Mouse (Mus musculus): ENCODE measurements around the gene Cib4. TPM values are rescaled to one million over a fixed set of nuclear protein-coding genes. Genes with fewer than 3 reads are reported as not detected.

The Cib4 gene
- polyA plus RNA-seq, 1 experiment from 2014 or later = not detected

DNA sequence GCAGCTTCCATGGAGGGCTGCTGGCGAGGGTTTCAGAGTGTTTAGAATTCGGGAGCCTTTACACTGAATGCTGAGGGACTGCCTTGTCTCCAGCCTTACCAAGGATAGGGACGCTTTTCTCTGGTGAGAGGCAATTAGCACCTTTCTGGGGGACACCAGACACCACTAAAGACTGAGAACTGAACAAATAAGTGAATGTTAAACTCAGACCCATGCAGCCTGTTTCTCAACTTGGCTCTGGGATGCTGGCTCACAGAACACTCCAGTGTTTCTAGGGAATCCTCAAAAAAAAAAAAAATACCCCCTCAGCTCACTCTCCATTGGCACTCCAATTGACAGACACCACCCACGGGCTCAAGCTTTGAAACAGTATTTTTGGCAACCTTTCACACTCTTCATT, 16.7 kb downstream of the Cib4 start:
- DNase-seq (no peak), ATAC-seq (ENCODE audit: low FRiP score, low TSS enrichment) (no peak)
- 53% methylated on average over 4 of the region's 4 CpGs for WGBS
- Histone ChIP-seq H3K36me3 (ENCODE audit: control insufficient read depth, insufficient read depth, low read length) (no peaks in the 10 kb centered on the region), H3K27me3 (ENCODE audit: control insufficient read depth, insufficient read depth, low read length) (no peaks in the 10 kb centered on the region), H3K9ac (replicated peaks; ENCODE audit: low read length) (no peak overlapping the region), H3K4me1 (ENCODE audit: control insufficient read depth, insufficient read depth, low read length) (no peaks in the 10 kb centered on the region), H3K9me3 (ENCODE audit: control insufficient read depth, low read length) (no peaks in the 10 kb centered on the region), H3K27ac (replicated peaks; ENCODE audit: low read depth, low read length) (no peak overlapping the region), H3K4me2 (ENCODE audit: low read length) (no peak overlapping the region), H3K4me3 (replicated peaks; ENCODE audit: low read depth, low read length) (no peak overlapping the region)

DNA sequence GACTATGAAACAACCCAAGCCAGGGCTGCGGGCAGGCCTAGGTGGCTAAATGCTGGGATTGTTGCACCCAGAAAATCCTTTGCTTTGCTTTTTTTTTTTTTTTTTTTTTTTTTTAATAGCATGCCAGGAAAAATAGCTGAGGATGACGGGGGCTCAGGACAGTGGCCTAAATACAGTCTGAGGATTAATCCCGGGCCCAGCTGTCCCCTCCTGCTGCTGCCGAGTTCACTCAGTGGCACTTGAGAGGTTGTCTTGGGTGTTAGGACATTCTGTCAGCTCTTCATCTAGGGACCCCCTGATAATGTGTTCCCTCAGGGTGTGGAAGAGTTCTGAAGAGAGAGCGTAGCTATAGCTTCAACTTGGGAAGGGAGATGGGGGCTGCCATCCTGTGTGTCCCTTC, 18.5 kb downstream of the Cib4 start:
- no peak overlapping the region for H3K4me3 ChIP-seq (replicated peaks; ENCODE audit: low read depth, low read length)
- no peaks in the 10 kb centered on the region for H3K4me1 ChIP-seq (ENCODE audit: control insufficient read depth, insufficient read depth, low read length)
- H3K36me3 ChIP-seq (ENCODE audit: control insufficient read depth, insufficient read depth, low read length) = no peaks in the 10 kb centered on the region
- H3K9me3 ChIP-seq (ENCODE audit: control insufficient read depth, low read length) = no peaks in the 10 kb centered on the region
- H3K4me2 ChIP-seq (ENCODE audit: low read length) = no peak overlapping the region
- no peaks in the 10 kb centered on the region for H3K27me3 ChIP-seq (ENCODE audit: control insufficient read depth, insufficient read depth, low read length)
- 63% methylated on average over 5 of the region's 5 CpGs for WGBS
- no peak overlapping the region for H3K9ac ChIP-seq (replicated peaks; ENCODE audit: low read length)
- H3K27ac ChIP-seq (replicated peaks; ENCODE audit: low read depth, low read length) = no peak overlapping the region
- no peak for ATAC-seq (ENCODE audit: low FRiP score, low TSS enrichment)
- DNase-seq = no peak

DNA sequence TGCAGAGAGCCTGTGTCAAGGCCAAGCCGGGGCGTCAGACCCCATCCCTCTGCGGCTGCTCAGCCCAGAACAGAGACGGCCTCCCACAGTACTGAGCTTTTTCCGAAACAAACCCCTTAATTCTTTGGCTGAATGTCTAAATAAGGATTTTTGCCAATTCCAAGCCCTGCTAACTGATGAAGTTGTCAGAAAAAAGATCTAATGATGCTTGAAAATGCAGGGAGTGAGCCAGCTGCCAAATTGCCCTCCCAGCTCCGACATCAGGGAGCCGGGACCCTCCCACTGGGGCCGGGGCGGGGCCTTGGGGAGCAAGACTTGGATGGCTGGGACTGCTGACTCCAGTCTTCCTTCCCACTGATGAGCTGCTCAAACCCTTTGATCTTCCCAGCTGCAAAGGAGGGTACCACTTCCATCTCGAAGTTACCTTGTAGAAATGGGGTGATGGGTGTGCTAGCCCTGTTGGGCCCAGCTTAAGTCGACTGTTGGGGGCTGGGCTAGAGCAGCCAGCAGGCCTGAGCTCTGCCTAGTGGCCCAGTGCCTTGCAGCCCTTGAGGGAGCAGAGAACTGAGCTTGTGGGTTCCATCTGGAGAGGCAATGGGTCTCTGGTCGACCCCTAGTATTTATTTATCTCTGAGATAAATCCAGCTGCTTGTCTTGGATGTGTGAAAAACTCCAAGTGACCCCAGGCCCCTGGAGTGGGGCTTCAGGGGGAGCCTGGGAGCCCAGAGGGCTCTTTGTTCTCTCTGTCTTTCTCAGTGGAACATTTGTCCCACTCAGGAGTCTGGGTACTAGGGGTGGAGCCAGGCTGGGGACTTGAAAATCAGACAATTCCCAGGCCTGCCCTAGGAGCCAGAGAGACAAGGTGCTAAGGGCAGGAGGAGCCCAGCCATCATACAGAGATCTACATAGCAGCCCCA, 19.5 kb downstream of the Cib4 start:
- no peaks in the 10 kb centered on the region for H3K4me1 ChIP-seq (ENCODE audit: control insufficient read depth, insufficient read depth, low read length)
- H3K27ac ChIP-seq (replicated peaks; ENCODE audit: low read depth, low read length) = no peak overlapping the region
- 28% methylated on average over 12 of the region's 12 CpGs for WGBS
- no peaks in the 10 kb centered on the region for H3K27me3 ChIP-seq (ENCODE audit: control insufficient read depth, insufficient read depth, low read length)
- H3K4me3 ChIP-seq (replicated peaks; ENCODE audit: low read depth, low read length) = no peak overlapping the region
- H3K9me3 ChIP-seq (ENCODE audit: control insufficient read depth, low read length) = no peaks in the 10 kb centered on the region
- no peak overlapping the region for H3K9ac ChIP-seq (replicated peaks; ENCODE audit: low read length)
- no peak for ATAC-seq (ENCODE audit: low FRiP score, low TSS enrichment)
- H3K4me2 ChIP-seq (ENCODE audit: low read length) = no peak overlapping the region
- DNase-seq = no peak
- no peaks in the 10 kb centered on the region for H3K36me3 ChIP-seq (ENCODE audit: control insufficient read depth, insufficient read depth, low read length)

DNA sequence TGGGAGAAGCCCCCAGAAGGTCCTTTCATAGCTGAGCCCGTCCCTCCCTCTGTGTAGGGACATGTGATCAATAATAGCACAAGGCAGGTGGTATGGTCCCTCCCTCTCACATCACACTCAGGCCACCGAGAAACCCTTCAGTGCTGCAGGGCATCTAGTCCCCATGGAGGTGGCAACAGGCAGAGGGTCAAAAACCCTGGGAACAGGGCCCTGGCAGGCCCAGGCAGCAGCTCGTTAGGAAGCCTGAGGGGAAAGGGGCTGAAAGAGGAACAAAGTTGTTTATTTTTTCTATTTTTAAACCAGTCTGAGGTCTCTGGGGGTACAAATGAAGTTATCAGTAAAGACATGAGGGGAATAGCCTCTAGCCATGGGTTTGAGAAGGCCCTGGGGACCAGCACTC, 21.4 kb downstream of the Cib4 start:
- Histone ChIP-seq H3K4me3 (replicated peaks; ENCODE audit: low read depth, low read length) (no peak overlapping the region), H3K4me2 (ENCODE audit: low read length) (no peak overlapping the region), H3K9ac (replicated peaks; ENCODE audit: low read length) (no peak overlapping the region), H3K36me3 (ENCODE audit: control insufficient read depth, insufficient read depth, low read length) (no peaks in the 10 kb centered on the region), H3K4me1 (ENCODE audit: control insufficient read depth, insufficient read depth, low read length) (no peaks in the 10 kb centered on the region), H3K27ac (replicated peaks; ENCODE audit: low read depth, low read length) (no peak overlapping the region), H3K9me3 (ENCODE audit: control insufficient read depth, low read length) (no peaks in the 10 kb centered on the region), H3K27me3 (ENCODE audit: control insufficient read depth, insufficient read depth, low read length) (no peaks in the 10 kb centered on the region)
- WGBS = 47% methylated on average over 3 of the region's 3 CpGs
- DNase-seq (no peak), ATAC-seq (ENCODE audit: low FRiP score, low TSS enrichment) (no peak)

DNA sequence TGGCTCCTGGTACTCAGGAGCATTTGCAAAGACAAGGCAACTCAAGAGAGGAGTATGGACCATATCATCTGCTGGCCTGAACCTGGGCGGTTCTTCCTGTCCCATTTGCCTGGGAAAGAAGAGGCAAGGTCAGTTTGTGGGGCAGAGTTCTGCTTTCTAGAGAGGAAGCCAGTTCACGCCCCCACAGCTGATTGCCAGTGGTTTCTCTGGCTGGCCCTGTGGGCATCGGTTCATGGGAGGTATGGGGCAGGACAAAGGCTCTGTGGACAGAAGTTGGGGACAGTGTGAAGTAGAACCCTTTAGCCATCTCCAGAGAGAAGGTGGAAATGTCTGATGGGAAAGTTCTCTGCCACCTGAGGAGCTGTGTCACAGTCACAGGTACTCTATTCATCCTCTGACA, 22.5 kb downstream of the Cib4 start:
- no peaks in the 10 kb centered on the region for H3K4me1 ChIP-seq (ENCODE audit: control insufficient read depth, insufficient read depth, low read length)

DNA sequence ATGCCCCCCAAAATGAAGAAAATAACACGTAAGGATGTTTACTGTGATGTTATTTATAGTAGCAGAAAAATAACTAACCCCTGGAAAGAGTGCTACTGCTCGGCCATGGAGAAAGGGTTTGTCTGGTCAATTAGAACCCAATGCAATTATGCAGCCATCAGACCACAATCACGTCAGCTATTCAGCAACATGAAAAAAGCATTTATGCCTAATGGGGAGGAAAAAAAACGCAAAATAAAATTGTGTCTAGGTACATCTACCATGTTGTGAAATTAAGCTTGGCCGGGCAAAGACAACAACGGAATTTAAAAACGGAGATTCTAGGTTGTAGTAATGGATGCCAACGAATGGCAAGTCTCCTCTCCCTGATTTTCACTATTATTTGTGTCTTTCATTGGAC, 23.2 kb downstream of the Cib4 start:
- ATAC-seq (ENCODE audit: low FRiP score, low TSS enrichment) (no peak), DNase-seq (no peak)
- H3K9me3 ChIP-seq (ENCODE audit: control insufficient read depth, low read length) = no peaks in the 10 kb centered on the region
- no peaks in the 10 kb centered on the region for H3K4me1 ChIP-seq (ENCODE audit: control insufficient read depth, insufficient read depth, low read length)
- H3K4me2 ChIP-seq (ENCODE audit: low read length) = no peak overlapping the region
- no peak overlapping the region for H3K27ac ChIP-seq (replicated peaks; ENCODE audit: low read depth, low read length)
- H3K9ac ChIP-seq (replicated peaks; ENCODE audit: low read length) = no peak overlapping the region
- 85% methylated on average over 8 of the region's 8 CpGs for WGBS
- no peaks in the 10 kb centered on the region for H3K27me3 ChIP-seq (ENCODE audit: control insufficient read depth, insufficient read depth, low read length)
- no peak overlapping the region for H3K4me3 ChIP-seq (replicated peaks; ENCODE audit: low read depth, low read length)
- H3K36me3 ChIP-seq (ENCODE audit: control insufficient read depth, insufficient read depth, low read length) = no peaks in the 10 kb centered on the region

More for the DNA sequence above, 22.5 kb downstream of the Cib4 start:
- Histone ChIP-seq H3K4me3 (replicated peaks; ENCODE audit: low read depth, low read length) (no peak overlapping the region), H3K36me3 (ENCODE audit: control insufficient read depth, insufficient read depth, low read length) (no peaks in the 10 kb centered on the region), H3K9me3 (ENCODE audit: control insufficient read depth, low read length) (no peaks in the 10 kb centered on the region), H3K9ac (replicated peaks; ENCODE audit: low read length) (no peak overlapping the region), H3K4me2 (ENCODE audit: low read length) (no peak overlapping the region), H3K27ac (replicated peaks; ENCODE audit: low read depth, low read length) (no peak overlapping the region), H3K27me3 (ENCODE audit: control insufficient read depth, insufficient read depth, low read length) (no peaks in the 10 kb centered on the region)
- no peak for ATAC-seq (ENCODE audit: low FRiP score, low TSS enrichment)
- no peak for DNase-seq
- 82% methylated on average over 3 of the region's 3 CpGs for WGBS

DNA sequence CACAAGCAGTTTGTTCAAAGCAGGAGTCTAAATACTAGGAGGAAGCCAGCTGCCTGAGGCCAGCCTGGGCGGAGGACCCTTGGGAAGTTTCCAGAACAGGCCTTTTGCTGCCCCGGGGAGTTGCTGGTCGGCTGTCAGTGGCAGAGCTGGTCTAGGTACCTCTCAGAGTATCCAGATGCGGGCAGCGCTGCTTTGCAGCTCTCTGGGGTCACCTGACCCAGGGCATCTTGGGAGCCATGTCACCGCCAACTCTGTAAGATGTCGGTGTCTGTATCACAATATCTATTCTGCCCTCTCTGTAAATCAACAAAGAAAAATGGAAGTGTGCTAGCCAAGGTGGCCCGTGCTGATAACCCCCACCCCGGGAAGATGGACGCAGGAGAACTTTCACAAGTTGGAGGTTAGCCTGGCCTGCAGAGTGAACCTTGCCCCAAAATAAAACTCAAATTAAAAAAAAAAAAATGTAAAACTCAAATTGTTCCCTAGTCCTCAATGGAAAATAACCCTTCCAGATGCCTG, 25.4 kb downstream of the Cib4 start:
- H3K9ac ChIP-seq (replicated peaks; ENCODE audit: low read length) = no peak overlapping the region
- H3K27ac ChIP-seq (replicated peaks; ENCODE audit: low read depth, low read length) = no peak overlapping the region
- 86% methylated on average over 10 of the region's 10 CpGs for WGBS
- no peak overlapping the region for H3K4me2 ChIP-seq (ENCODE audit: low read length)
- no peaks in the 10 kb centered on the region for H3K36me3 ChIP-seq (ENCODE audit: control insufficient read depth, insufficient read depth, low read length)
- H3K9me3 ChIP-seq (ENCODE audit: control insufficient read depth, low read length) = no peaks in the 10 kb centered on the region
- H3K27me3 ChIP-seq (ENCODE audit: control insufficient read depth, insufficient read depth, low read length) = no peaks in the 10 kb centered on the region
- no peak for ATAC-seq (ENCODE audit: low FRiP score, low TSS enrichment)
- no peaks in the 10 kb centered on the region for H3K4me1 ChIP-seq (ENCODE audit: control insufficient read depth, insufficient read depth, low read length)
- no peak for DNase-seq
- no peak overlapping the region for H3K4me3 ChIP-seq (replicated peaks; ENCODE audit: low read depth, low read length)

DNA sequence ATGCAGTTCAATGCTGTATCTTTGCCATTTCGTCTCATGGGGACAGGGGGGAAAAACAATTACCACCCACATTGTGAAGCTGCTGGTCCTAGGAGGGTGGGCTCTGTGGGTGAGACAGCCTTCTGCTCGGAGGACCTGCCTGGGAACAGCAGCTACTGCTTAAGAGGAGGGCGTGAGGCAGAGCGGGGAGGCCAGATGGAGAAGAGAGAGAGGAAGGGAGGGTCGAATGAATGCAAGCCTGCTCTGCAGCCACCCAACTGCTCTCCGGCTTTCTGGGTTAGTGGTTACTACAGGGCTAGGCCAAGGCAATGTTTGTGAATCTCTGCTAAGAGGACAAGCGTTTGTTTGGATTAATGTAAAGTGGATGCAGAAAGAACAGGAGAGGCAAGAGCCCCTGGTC, 26.1 kb downstream of the Cib4 start:
- H3K4me3 ChIP-seq (replicated peaks; ENCODE audit: low read depth, low read length) = no peak overlapping the region
- H3K9ac ChIP-seq (replicated peaks; ENCODE audit: low read length) = no peak overlapping the region
- WGBS = 57% methylated on average over 7 of the region's 7 CpGs
- H3K4me2 ChIP-seq (ENCODE audit: low read length) = no peak overlapping the region
- no peaks in the 10 kb centered on the region for H3K4me1 ChIP-seq (ENCODE audit: control insufficient read depth, insufficient read depth, low read length)
- no peaks in the 10 kb centered on the region for H3K27me3 ChIP-seq (ENCODE audit: control insufficient read depth, insufficient read depth, low read length)
- no peaks in the 10 kb centered on the region for H3K9me3 ChIP-seq (ENCODE audit: control insufficient read depth, low read length)
- DNase-seq (no peak), ATAC-seq (ENCODE audit: low FRiP score, low TSS enrichment) (no peak)
- H3K27ac ChIP-seq (replicated peaks; ENCODE audit: low read depth, low read length) = no peak overlapping the region
- H3K36me3 ChIP-seq (ENCODE audit: control insufficient read depth, insufficient read depth, low read length) = no peaks in the 10 kb centered on the region

DNA sequence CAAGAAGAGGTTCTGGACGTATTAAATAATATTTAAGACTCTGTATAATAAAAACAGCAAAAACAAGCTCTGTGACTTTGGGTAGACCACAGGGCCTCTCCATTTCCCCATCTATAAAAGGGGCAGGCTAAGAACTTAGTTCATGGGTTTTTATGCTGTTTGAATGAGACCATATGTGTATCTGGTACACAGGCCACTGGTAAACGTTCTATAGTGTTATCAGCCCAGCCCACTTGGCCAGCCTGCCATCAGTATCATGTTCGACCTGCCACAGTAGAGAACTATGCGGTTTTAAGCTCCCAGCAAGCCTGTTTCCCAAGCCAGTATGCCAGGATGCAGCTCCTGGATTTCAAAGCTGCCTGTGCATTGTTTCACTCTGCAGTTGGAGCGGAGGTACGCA, 27.1 kb downstream of the Cib4 start:
- no peak for DNase-seq
- Histone ChIP-seq H3K36me3 (ENCODE audit: control insufficient read depth, insufficient read depth, low read length) (no peaks in the 10 kb centered on the region), H3K4me2 (ENCODE audit: low read length) (no peak overlapping the region), H3K27ac (replicated peaks; ENCODE audit: low read depth, low read length) (no peak overlapping the region), H3K4me1 (ENCODE audit: control insufficient read depth, insufficient read depth, low read length) (no peaks in the 10 kb centered on the region), H3K9ac (replicated peaks; ENCODE audit: low read length) (no peak overlapping the region), H3K4me3 (replicated peaks; ENCODE audit: low read depth, low read length) (no peak overlapping the region), H3K27me3 (ENCODE audit: control insufficient read depth, insufficient read depth, low read length) (no peaks in the 10 kb centered on the region), H3K9me3 (ENCODE audit: control insufficient read depth, low read length) (no peaks in the 10 kb centered on the region)
- 77% methylated on average over 6 of the region's 6 CpGs for WGBS
- no peak for ATAC-seq (ENCODE audit: low FRiP score, low TSS enrichment)
